Mouse (Mus musculus) stomach, embryonic 16.5 days (tissue): ENCODE results near the gene Hsh2d. TPM values are rescaled to one million over a fixed set of nuclear protein-coding genes. Genes with fewer than 3 reads are reported as not detected.
A peak's percentile ranks its signal among the peaks of the same experiment; 100 is the strongest.

Experiments used
- ATAC-seq: fragments of 200-750 bp; cut with Nextera tagmentation; 2 replicates; pipeline ENCODE4 v1.8.0; 2017; ENCODE audit warnings: moderate number of reproducible peaks, moderate TSS enrichment; ENCODE audit not compliant: insufficient read depth, low FRiP score
- H3K27ac ChIP-seq: fragments of 300-500 bp; sonication (generic); 2 replicates; pipeline ENCODE4 v1.5.1; 2014; ENCODE audit warnings: low read length
- H3K27me3 ChIP-seq: fragments of 300-500 bp; sonication (generic); 2 replicates; pipeline ENCODE4 v1.6.1; 2014; ENCODE audit warnings: low read length, control low read depth, mixed read lengths; ENCODE audit not compliant: control insufficient read depth, insufficient read depth
- H3K36me3 ChIP-seq: fragments of 300-500 bp; sonication (generic); 2 replicates; pipeline ENCODE4 v1.6.1; 2014; ENCODE audit warnings: low read length; ENCODE audit not compliant: control insufficient read depth, insufficient read depth
- H3K4me1 ChIP-seq: fragments of 300-500 bp; sonication (generic); 2 replicates; pipeline ENCODE4 v1.6.1; 2014; ENCODE audit warnings: low read length, control low read depth, mixed read lengths; ENCODE audit not compliant: control insufficient read depth, insufficient read depth
- H3K4me2 ChIP-seq: fragments of 300-500 bp; sonication (generic); 2 replicates; pipeline ENCODE4 v1.6.1; 2014; ENCODE audit warnings: low read depth, low read length, mixed read lengths
- H3K4me3 ChIP-seq: fragments of 300-500 bp; sonication (generic); replicated peaks from 2 replicates; pipeline ENCODE4 v1.5.1; 2014; ENCODE audit warnings: mild to moderate bottlenecking, low read length
- H3K9ac ChIP-seq: fragments of 300-500 bp; sonication (generic); 2 replicates; pipeline ENCODE4 v1.6.1; 2014; ENCODE audit warnings: low read length
- H3K9me3 ChIP-seq: fragments of 300-500 bp; sonication (generic); replicated peaks from 2 replicates; pipeline ENCODE4 v1.6.1; 2016; ENCODE audit warnings: low read length, control low read depth; ENCODE audit not compliant: control insufficient read depth
- WGBS: fragments of 180-500 bp; shearing (Covaris S2); extraction: QIAGEN DNeasy Blood & Tissue Kit; methylation state at CpG from one replicate; pipeline ENCODE4 v1.1.7; 2014; 5-methylcytosine and 5-hydroxymethylcytosine counted together
- polyA plus RNA-seq: library from polyadenylated mRNA; unstranded; fragments of >200 nt; fragmentation: Nextera tagmentation; extraction: Ambion mirVana; gene quantifications from 2 replicates; pipeline ENCODE4 v1.2.1, GENCODE M21; 2015

Gene Hsh2d
- 1.4 and 2.0 TPM in 2 replicates for polyA plus RNA-seq

GRCm38 (mm10) chr8:72189417-72190214 is at the start of gene Hsh2d:
Hsh2d (plus strand) TSS chr8:72189638.
- 47% methylated on average over 12 of the region's 12 CpGs for WGBS
- no peaks in the 10 kb centered on the region for H3K9me3 ChIP-seq
- H3K36me3 ChIP-seq: no peaks in the 10 kb centered on the region
- no peak within 1 kb of the TSS for H3K9ac ChIP-seq
- H3K27me3 ChIP-seq: no peaks in the 10 kb centered on the region
- H3K4me1 ChIP-seq: no peaks in the 10 kb centered on the region
- ATAC-seq: peak; percentile 78
- H3K27ac ChIP-seq: peak within 1 kb of the TSS; percentile 38
- H3K4me3 ChIP-seq: 0 out of 2 replicates have a peak within 1 kb of the TSS, but pooled peaks have one; percentile 7
- peak within 1 kb of the TSS; percentile 0; the same call in 1 of the 2 replicates for H3K4me2 ChIP-seq

GRCm38 (mm10) chr8:72143256-72143824 is 46.1 kb upstream of the Hsh2d start:
- Histone ChIP-seq H3K9ac (no peak overlapping the region), H3K4me1 (peaks cover 6% of the 10 kb centered on the region), H3K4me2 (no peak overlapping the region), H3K27ac (no peak overlapping the region), H3K9me3 (no peaks in the 10 kb centered on the region), H3K4me3 (no peak overlapping the region), H3K27me3 (no peaks in the 10 kb centered on the region), H3K36me3 (peaks cover 49% of the 10 kb centered on the region)
- WGBS: 87% methylated on average over 13 of the region's 13 CpGs
- ATAC-seq: no peak

DNA sequence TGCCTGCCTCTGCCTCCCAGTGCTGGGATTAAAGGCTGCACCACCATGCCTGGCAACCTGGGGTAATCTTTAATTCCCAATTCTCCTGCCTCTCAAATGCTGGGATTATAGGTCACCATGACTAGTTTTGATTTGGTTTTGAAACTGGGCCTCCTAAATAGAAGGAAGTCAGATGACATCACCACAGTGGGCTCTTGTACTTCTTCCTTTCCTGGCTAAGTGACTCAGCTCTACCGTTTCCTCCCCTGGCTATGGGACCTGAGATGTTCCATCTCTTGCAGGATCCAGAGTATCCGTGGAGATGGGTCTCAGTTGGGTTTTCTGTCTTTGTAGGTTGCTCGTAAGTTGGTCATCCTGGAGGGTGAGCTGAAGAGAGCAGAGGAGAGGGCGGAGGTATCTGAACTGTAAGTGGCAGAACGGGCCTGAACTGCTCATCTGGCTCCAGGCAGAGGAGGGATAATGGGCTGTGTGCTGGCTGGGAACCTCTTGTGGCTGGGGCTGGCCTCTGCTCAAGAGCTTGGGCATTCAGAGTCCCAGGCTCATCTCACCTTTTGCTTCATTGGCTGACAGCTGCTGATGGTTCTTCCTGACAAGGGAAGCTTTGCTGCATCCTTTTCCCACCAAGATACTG is 45.0 kb upstream of the Hsh2d start:
- no peak overlapping the region for H3K9ac ChIP-seq
- no peak overlapping the region for H3K4me2 ChIP-seq
- no peaks in the 10 kb centered on the region for H3K9me3 ChIP-seq
- H3K4me1 ChIP-seq: peaks cover 6% of the 10 kb centered on the region
- H3K27me3 ChIP-seq: no peaks in the 10 kb centered on the region
- ATAC-seq: no peak
- no peak overlapping the region for H3K4me3 ChIP-seq
- WGBS: 79% methylated on average over 5 of the region's 5 CpGs
- H3K27ac ChIP-seq: no peak overlapping the region
- H3K36me3 ChIP-seq: peaks cover 55% of the 10 kb centered on the region

GRCm38 (mm10) chr8:72145511-72145910 is 43.9 kb upstream of the Hsh2d start:
- Histone ChIP-seq H3K4me3 (no peak overlapping the region), H3K4me2 (no peak overlapping the region)
- WGBS: 81% methylated on average over 3 of the region's 3 CpGs

DNA sequence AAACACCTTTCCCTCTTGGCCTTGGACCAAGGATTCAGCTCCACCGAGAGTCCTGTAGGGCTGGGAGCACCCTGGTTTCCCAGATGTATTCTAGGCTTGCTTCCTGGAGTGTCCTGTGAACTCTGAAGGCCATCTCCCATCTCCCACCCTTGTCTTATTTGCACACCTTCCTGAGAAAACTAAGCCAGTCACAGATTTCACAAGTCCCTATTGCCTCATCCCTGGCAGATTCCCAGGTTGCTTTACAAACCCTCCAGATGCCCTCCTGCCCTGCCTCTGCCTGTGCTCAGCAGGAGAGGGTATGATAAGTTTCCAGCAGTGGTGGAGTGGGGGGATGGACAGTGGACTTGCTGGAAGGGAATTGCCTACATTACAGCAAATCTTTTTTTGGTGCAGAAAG is 43.4 kb upstream of the Hsh2d start:
- H3K9ac ChIP-seq: no peak overlapping the region
- H3K4me1 ChIP-seq: peaks cover 6% of the 10 kb centered on the region
- H3K27ac ChIP-seq: peak overlapping the region; percentile 3; the same call in 1 of the 2 replicates
- no peak for ATAC-seq
- 73% methylated on average over 1 of the region's 1 CpGs for WGBS
- H3K4me3 ChIP-seq: no peak overlapping the region
- no peaks in the 10 kb centered on the region for H3K27me3 ChIP-seq
- H3K4me2 ChIP-seq: no peak overlapping the region
- peaks cover 54% of the 10 kb centered on the region for H3K36me3 ChIP-seq
- no peaks in the 10 kb centered on the region for H3K9me3 ChIP-seq

More at GRCm38 (mm10) chr8:72145511-72145910, 43.9 kb upstream of the Hsh2d start:
- Histone ChIP-seq H3K27me3 (no peaks in the 10 kb centered on the region), H3K9me3 (no peaks in the 10 kb centered on the region), H3K27ac (peak overlapping the region; percentile 3; the same call in 1 of the 2 replicates), H3K4me1 (peaks cover 6% of the 10 kb centered on the region), H3K9ac (no peak overlapping the region), H3K36me3 (peaks cover 58% of the 10 kb centered on the region)
- no peak for ATAC-seq

DNA sequence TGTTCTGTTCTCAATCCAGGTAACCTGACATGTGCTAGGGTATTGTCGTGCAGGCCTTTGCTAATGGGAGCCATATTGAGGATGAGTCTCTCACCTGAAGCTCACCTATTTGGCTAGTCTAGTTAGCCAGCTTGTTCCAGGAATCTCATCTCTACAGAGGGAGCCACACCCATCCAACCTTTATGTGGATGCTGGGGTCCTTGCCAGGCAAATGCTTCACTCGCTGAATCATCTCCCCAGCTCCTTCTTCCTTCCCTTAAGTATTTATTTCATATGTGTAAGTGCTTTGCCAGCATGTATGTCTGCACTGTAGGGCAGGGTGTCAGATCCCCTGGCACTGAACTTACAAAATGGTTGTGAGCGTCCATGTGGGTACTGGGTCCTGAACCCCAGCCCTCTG is 42.9 kb upstream of the Hsh2d start:
- no peak for ATAC-seq
- no peak overlapping the region for H3K4me3 ChIP-seq
- no peaks in the 10 kb centered on the region for H3K9me3 ChIP-seq
- peaks cover 6% of the 10 kb centered on the region for H3K4me1 ChIP-seq
- H3K27ac ChIP-seq: no peak overlapping the region
- no peaks in the 10 kb centered on the region for H3K27me3 ChIP-seq
- H3K4me2 ChIP-seq: no peak overlapping the region
- H3K36me3 ChIP-seq: peaks cover 49% of the 10 kb centered on the region
- no peak overlapping the region for H3K9ac ChIP-seq
- 83% methylated on average over 3 of the region's 3 CpGs for WGBS

DNA sequence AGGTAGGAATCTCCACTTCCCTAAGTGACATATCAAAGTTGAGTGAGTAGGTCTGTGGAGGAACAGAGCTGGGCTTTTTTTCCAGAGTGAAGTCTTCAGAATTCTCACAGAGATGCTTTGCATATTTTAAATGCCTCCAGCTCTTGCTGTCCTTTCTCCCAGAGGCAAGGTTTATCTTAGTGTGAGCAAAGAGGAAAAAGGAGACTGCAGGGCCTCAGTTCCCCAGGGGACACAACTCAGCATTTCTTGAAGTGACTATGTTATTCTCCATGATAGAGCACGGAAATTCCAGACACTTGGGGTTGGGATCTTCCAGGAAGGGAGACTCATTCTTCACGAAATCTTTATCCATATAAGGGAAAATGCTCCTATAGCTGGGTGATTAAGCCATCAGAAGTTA is 42.2 kb upstream of the Hsh2d start:
- H3K27me3 ChIP-seq: no peaks in the 10 kb centered on the region
- no peak overlapping the region for H3K4me3 ChIP-seq
- no peaks in the 10 kb centered on the region for H3K9me3 ChIP-seq
- H3K36me3 ChIP-seq: peaks cover 52% of the 10 kb centered on the region
- H3K9ac ChIP-seq: no peak overlapping the region
- peaks cover 6% of the 10 kb centered on the region for H3K4me1 ChIP-seq
- no peak overlapping the region for H3K27ac ChIP-seq
- ATAC-seq: no peak
- WGBS: 65% methylated on average over 2 of the region's 2 CpGs
- no peak overlapping the region for H3K4me2 ChIP-seq

- no peak overlapping the region for H3K4me3 ChIP-seq
- no peak overlapping the region for H3K27ac ChIP-seq
- peaks cover 6% of the 10 kb centered on the region for H3K4me1 ChIP-seq
- no peaks in the 10 kb centered on the region for H3K9me3 ChIP-seq
- 74% methylated on average over 1 of the region's 1 CpGs for WGBS
- no peak overlapping the region for H3K4me2 ChIP-seq
- H3K9ac ChIP-seq: no peak overlapping the region
- H3K36me3 ChIP-seq: peaks cover 58% of the 10 kb centered on the region
- ATAC-seq: no peak
- H3K27me3 ChIP-seq: no peaks in the 10 kb centered on the region
Observed at GRCm38 (mm10) chr8:72149056-72149455, 40.4 kb upstream of the Hsh2d start.
